Mouse (Mus musculus): ENCODE results near the gene Scgb1a1. TPM values are rescaled to one million over a fixed set of nuclear protein-coding genes. Genes with fewer than 3 reads are reported as not detected.
"Not testable (repeated sequence)": the region's sequence is repeated elsewhere in the genome, so short reads cannot be mapped to it uniquely, and the experiment has no call there.

The Scgb1a1 gene
- polyA plus RNA-seq (2012; rRNA removed) = 0.42 and 0.44 TPM in 2 replicates

- DNase-seq (ENCODE audit: extremely low spot score in 1 of 2, low spot score in 1 of 2) = no peak
These were observed at the start of gene Scgb1a1 for GRCm38 (mm10) chr19:9087821-9088220. Gene Scgb1a1, minus strand, starts transcription at chr19:9087958.

- no peak for DNase-seq (ENCODE audit: extremely low spot score in 1 of 2, low spot score in 1 of 2)
These were observed 49.4 kb upstream of the Scgb1a1 start for GRCm38 (mm10) chr19:9137159-9137558.

- peak; percentile 75 to 95 for DNase-seq (ENCODE audit: extremely low spot score in 1 of 2, low spot score in 1 of 2)
These were observed 48.0 kb upstream of the Scgb1a1 start, which contains the start of gene Asrgl1 for GRCm38 (mm10) chr19:9135512-9136331. Gene Asrgl1, minus strand, starts transcription at chr19:9135636.

- DNase-seq (ENCODE audit: extremely low spot score in 1 of 2, low spot score in 1 of 2) = peak in 1 of 2 experiments; percentile 25
These were observed 47.2 kb upstream of the Scgb1a1 start for GRCm38 (mm10) chr19:9134746-9135511.

- DNase-seq (ENCODE audit: extremely low spot score in 1 of 2, low spot score in 1 of 2) = no peak
These were observed 42.2 kb upstream of the Scgb1a1 start for GRCm38 (mm10) chr19:9129996-9130395.

- no peak for DNase-seq (ENCODE audit: extremely low spot score in 1 of 2, low spot score in 1 of 2)
These were observed 40.9 kb upstream of the Scgb1a1 start for GRCm38 (mm10) chr19:9128499-9129194.

- not testable (repeated sequence) for DNase-seq (ENCODE audit: extremely low spot score in 1 of 2, low spot score in 1 of 2)
These were observed 36.2 kb upstream of the Scgb1a1 start for GRCm38 (mm10) chr19:9123986-9124385.

- DNase-seq (ENCODE audit: extremely low spot score in 1 of 2, low spot score in 1 of 2) = no peak
These were observed 34.6 kb upstream of the Scgb1a1 start for GRCm38 (mm10) chr19:9122390-9122789.

GRCm38 (mm10) chr19:9119655-9120425 lies 32.1 kb upstream of the Scgb1a1 start:
- no peak for DNase-seq (ENCODE audit: extremely low spot score in 1 of 2, low spot score in 1 of 2)

- no peak for DNase-seq (ENCODE audit: extremely low spot score in 1 of 2, low spot score in 1 of 2)
These were observed 29.5 kb upstream of the Scgb1a1 start for GRCm38 (mm10) chr19:9117275-9117674.

GRCm38 (mm10) chr19:9116268-9116667 lies 28.5 kb upstream of the Scgb1a1 start:
- no peak for DNase-seq (ENCODE audit: extremely low spot score in 1 of 2, low spot score in 1 of 2)

GRCm38 (mm10) chr19:9112043-9112442 lies 24.3 kb upstream of the Scgb1a1 start:
- DNase-seq (ENCODE audit: extremely low spot score in 1 of 2, low spot score in 1 of 2) = peak in 1 of 2 experiments; percentile 34

- peak; percentile 38 to 83 for DNase-seq (ENCODE audit: extremely low spot score in 1 of 2, low spot score in 1 of 2)
These were observed 22.6 kb upstream of the Scgb1a1 start for GRCm38 (mm10) chr19:9110182-9110869.

- DNase-seq (ENCODE audit: extremely low spot score in 1 of 2, low spot score in 1 of 2) = no peak
These were observed 20.8 kb upstream of the Scgb1a1 start for GRCm38 (mm10) chr19:9108536-9108935.

- no peak for DNase-seq (ENCODE audit: extremely low spot score in 1 of 2, low spot score in 1 of 2)
These were observed 19.6 kb upstream of the Scgb1a1 start for GRCm38 (mm10) chr19:9107379-9107755.

GRCm38 (mm10) chr19:9106751-9107378 lies 19.1 kb upstream of the Scgb1a1 start:
- no peak for DNase-seq (ENCODE audit: extremely low spot score in 1 of 2, low spot score in 1 of 2)

- DNase-seq (ENCODE audit: extremely low spot score in 1 of 2, low spot score in 1 of 2) = no peak
These were observed 18.3 kb upstream of the Scgb1a1 start for GRCm38 (mm10) chr19:9106096-9106495.

GRCm38 (mm10) chr19:9105101-9105685 lies 17.4 kb upstream of the Scgb1a1 start:
- no peak for DNase-seq (ENCODE audit: extremely low spot score in 1 of 2, low spot score in 1 of 2)

GRCm38 (mm10) chr19:9103986-9104385 lies 16.2 kb upstream of the Scgb1a1 start:
- no peak for DNase-seq (ENCODE audit: extremely low spot score in 1 of 2, low spot score in 1 of 2)

All from frontal cortex, adult 2 months (tissue).